Mouse (Mus musculus): ENCODE results near the gene Kcnmb4.

GRCm38 (mm10) chr10:116376853-116377252, 96.8 kb downstream of the Kcnmb4 start:
- no peak for TF ChIP-seq CTCF (IDR thresholded peaks at IDR 0.05; ENCODE audit: extremely low read depth, insufficient read depth, insufficient read length, insufficient replicate concordance)
- no peak for TF ChIP-seq POLR2A (IDR thresholded peaks at IDR 0.05; ENCODE audit: low read depth, low read length)
